Mouse (Mus musculus): ENCODE results near the gene Cel. TPM values are rescaled to one million over a fixed set of nuclear protein-coding genes. Genes with fewer than 3 reads are reported as not detected.
A peak's percentile ranks its signal among the peaks of the same experiment; 100 is the strongest.

Cel gene
- polyA plus RNA-seq, 2 experiments: 0.06 TPM; not detected in 1

DNA sequence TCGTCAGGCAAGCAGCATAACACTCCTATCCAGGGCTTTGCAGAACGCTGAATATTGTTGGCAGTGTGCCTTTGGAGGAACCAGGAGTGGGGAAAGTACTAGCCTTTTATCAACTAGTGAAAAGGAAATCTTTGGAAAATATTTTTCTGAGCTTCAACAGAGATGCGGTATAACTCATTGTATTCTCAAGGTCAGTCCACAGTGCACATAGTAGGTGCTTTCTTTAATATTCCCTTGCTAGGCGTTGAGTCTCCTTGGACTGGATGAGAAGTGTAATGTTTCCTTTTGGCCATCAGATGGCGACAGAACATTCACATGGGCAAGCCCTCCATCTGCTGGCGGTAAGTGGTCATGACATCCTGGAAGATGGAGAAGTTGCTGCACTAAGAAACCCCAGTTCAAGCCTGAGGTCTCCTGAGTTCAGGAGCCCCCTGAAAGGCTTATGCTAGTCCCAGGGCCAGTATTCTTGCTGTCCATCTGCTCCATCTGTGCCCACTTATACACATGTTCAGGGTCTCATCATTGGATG lies 21.9 kb upstream of the Cel start:
- no peaks in the 10 kb centered on the region for H3K27me3 ChIP-seq (ENCODE audit: control insufficient read depth, insufficient read depth, low read length)
- peaks cover 8% of the 10 kb centered on the region; the same call in 1 of the 2 replicates for H3K36me3 ChIP-seq (ENCODE audit: control insufficient read depth, insufficient read depth, low read length)
- DNase-seq (ENCODE audit: low spot score): peak; percentile 72
- no peak overlapping the region for H3K4me2 ChIP-seq (replicated peaks; ENCODE audit: low read depth, low read length, severe bottlenecking)
- ATAC-seq (ENCODE audit: low FRiP score, low read depth): no peak
- no peaks in the 10 kb centered on the region for H3K9me3 ChIP-seq (ENCODE audit: control insufficient read depth, low read length)
- H3K27ac ChIP-seq (replicated peaks; ENCODE audit: low read depth, low read length): no peak overlapping the region
- WGBS: 20% methylated on average over 6 of the region's 6 CpGs
- H3K4me3 ChIP-seq (replicated peaks; ENCODE audit: low read length): no peak overlapping the region
- H3K9ac ChIP-seq (ENCODE audit: low read depth, low read length, severe bottlenecking): no peak overlapping the region
- peak; percentile 61; the same call in 1 of the 2 replicates for TF ChIP-seq POLR2A (IDR thresholded peaks at IDR 0.05; ENCODE audit: borderline replicate concordance, extremely low read depth, insufficient read depth, insufficient read length)
- H3K4me1 ChIP-seq (ENCODE audit: control insufficient read depth, insufficient read depth, low read length): peaks cover 7% of the 10 kb centered on the region; the same call in 1 of the 2 replicates

DNA sequence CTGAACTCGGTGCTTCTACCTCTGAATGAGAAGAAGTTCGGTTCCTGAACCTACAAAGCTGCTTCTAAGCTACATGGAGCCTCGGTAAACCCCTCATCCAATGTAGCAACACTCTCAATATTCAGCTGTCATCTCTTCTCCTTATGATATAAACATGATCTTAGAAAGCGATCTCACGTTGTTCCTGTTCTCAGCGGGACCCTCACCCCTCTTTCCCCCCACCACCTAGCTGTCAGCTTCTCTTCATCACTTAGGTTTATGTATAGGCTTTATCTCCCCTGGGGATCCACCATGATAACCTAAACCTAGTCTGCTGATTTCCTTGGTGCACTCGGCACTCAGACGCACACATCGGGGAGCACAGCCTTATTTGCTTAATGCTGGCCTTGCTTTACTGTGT lies 20.4 kb upstream of the Cel start, which contains the start of gene Gtf3c5:
TSS of gene Gtf3c5 (minus strand) at position 101 of the 400 bp plus-strand sequence.
- ATAC-seq (ENCODE audit: low FRiP score, low read depth): no peak
- Histone ChIP-seq H3K27me3 (ENCODE audit: control insufficient read depth, insufficient read depth, low read length) (no peaks in the 10 kb centered on the region), H3K27ac (replicated peaks; ENCODE audit: low read depth, low read length) (peak within 1 kb of the TSS; percentile 90), H3K4me1 (ENCODE audit: control insufficient read depth, insufficient read depth, low read length) (peaks cover 7% of the 10 kb centered on the region; the same call in 1 of the 2 replicates), H3K4me2 (replicated peaks; ENCODE audit: low read depth, low read length, severe bottlenecking) (peak within 1 kb of the TSS; percentile 57), H3K4me3 (replicated peaks; ENCODE audit: low read length) (peak within 1 kb of the TSS; percentile 69), H3K9me3 (ENCODE audit: control insufficient read depth, low read length) (no peaks in the 10 kb centered on the region), H3K36me3 (ENCODE audit: control insufficient read depth, insufficient read depth, low read length) (peaks cover 18% of the 10 kb centered on the region), H3K9ac (ENCODE audit: low read depth, low read length, severe bottlenecking) (peak within 1 kb of the TSS; percentile 76)
- no peak for TF ChIP-seq POLR2A (IDR thresholded peaks at IDR 0.05; ENCODE audit: borderline replicate concordance, extremely low read depth, insufficient read depth, insufficient read length)
- no peak for DNase-seq (ENCODE audit: low spot score)
- 73% methylated on average over 9 of the region's 9 CpGs for WGBS

DNA sequence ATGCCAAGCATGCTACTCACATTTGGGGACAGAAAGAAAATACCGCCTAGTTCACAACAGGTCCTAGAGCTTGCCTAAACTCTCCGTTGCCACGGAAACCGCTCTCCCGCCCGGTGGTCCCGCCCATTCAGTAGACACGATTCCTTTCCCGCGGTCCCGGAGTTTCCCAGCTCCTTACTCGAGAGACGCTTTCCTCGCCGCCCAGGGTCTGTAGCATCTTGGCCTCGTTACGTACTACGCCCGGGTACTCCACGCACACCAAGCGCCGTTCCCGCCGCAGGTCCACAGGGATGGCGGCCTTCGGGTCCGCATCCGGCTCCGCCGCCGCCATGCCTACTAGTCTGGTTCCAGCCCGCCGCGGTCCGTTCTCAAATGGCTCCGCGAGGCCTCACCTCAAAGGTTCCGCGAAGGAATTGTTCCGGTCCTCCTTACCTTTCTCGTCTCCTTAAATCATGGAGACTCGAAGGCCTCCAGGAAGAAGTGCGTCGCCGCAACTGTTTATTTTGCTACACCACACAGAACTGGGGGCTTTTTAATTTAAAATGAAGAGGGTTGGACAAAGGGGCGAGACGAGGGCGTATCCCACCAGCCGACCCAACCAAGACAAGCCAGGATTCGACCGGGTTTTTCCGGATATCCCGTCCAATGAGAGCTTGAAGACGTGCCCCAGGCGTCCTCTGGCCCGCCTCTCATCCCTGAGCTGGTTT lies 19.6 kb upstream of the Cel start:
- TF ChIP-seq POLR2A (IDR thresholded peaks at IDR 0.05; ENCODE audit: borderline replicate concordance, extremely low read depth, insufficient read depth, insufficient read length): no peak
- peak overlapping the region; percentile 57 for H3K4me2 ChIP-seq (replicated peaks; ENCODE audit: low read depth, low read length, severe bottlenecking)
- peak overlapping the region; percentile 76 for H3K9ac ChIP-seq (ENCODE audit: low read depth, low read length, severe bottlenecking)
- WGBS: 0% methylated on average over 55 of the region's 56 CpGs
- no peaks in the 10 kb centered on the region for H3K27me3 ChIP-seq (ENCODE audit: control insufficient read depth, insufficient read depth, low read length)
- H3K27ac ChIP-seq (replicated peaks; ENCODE audit: low read depth, low read length): peak overlapping the region; percentile 90
- H3K4me1 ChIP-seq (ENCODE audit: control insufficient read depth, insufficient read depth, low read length): peaks cover 7% of the 10 kb centered on the region; the same call in 1 of the 2 replicates
- peak; percentile 94 for ATAC-seq (ENCODE audit: low FRiP score, low read depth)
- H3K4me3 ChIP-seq (replicated peaks; ENCODE audit: low read length): peak overlapping the region; percentile 69
- peak; percentile 95 for DNase-seq (ENCODE audit: low spot score)
- no peaks in the 10 kb centered on the region for H3K9me3 ChIP-seq (ENCODE audit: control insufficient read depth, low read length)
- peaks cover 27% of the 10 kb centered on the region for H3K36me3 ChIP-seq (ENCODE audit: control insufficient read depth, insufficient read depth, low read length)

DNA sequence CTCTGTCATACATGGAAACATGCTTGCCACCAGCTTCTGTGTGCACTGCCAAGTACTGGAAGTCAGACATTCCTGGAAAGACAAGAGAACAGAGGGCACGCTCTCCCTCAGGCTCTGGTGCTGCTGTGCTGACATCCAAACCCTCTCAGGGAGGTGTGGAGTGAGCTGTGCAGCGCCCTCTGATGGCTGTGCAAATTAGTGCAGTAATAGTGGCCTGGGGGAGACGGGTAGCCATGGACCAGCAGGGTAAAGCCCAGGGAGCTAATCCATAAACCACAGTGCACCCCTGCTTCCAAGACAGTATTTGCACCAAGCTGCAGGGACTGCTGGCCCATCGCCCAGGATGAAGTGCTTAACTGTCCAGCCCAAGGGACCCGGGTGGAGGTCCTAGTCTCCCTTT lies 14.8 kb upstream of the Cel start:
- H3K4me2 ChIP-seq (replicated peaks; ENCODE audit: low read depth, low read length, severe bottlenecking): no peak overlapping the region
- no peak for ATAC-seq (ENCODE audit: low FRiP score, low read depth)
- H3K36me3 ChIP-seq (ENCODE audit: control insufficient read depth, insufficient read depth, low read length): peaks cover 66% of the 10 kb centered on the region
- no peaks in the 10 kb centered on the region for H3K27me3 ChIP-seq (ENCODE audit: control insufficient read depth, insufficient read depth, low read length)
- H3K4me3 ChIP-seq (replicated peaks; ENCODE audit: low read length): no peak overlapping the region
- no peak overlapping the region for H3K9ac ChIP-seq (ENCODE audit: low read depth, low read length, severe bottlenecking)
- H3K4me1 ChIP-seq (ENCODE audit: control insufficient read depth, insufficient read depth, low read length): peaks cover 7% of the 10 kb centered on the region; the same call in 1 of the 2 replicates
- DNase-seq (ENCODE audit: low spot score): no peak
- H3K9me3 ChIP-seq (ENCODE audit: control insufficient read depth, low read length): no peaks in the 10 kb centered on the region
- 72% methylated on average over 5 of the region's 5 CpGs for WGBS
- TF ChIP-seq POLR2A (IDR thresholded peaks at IDR 0.05; ENCODE audit: borderline replicate concordance, extremely low read depth, insufficient read depth, insufficient read length): no peak
- H3K27ac ChIP-seq (replicated peaks; ENCODE audit: low read depth, low read length): no peak overlapping the region

DNA sequence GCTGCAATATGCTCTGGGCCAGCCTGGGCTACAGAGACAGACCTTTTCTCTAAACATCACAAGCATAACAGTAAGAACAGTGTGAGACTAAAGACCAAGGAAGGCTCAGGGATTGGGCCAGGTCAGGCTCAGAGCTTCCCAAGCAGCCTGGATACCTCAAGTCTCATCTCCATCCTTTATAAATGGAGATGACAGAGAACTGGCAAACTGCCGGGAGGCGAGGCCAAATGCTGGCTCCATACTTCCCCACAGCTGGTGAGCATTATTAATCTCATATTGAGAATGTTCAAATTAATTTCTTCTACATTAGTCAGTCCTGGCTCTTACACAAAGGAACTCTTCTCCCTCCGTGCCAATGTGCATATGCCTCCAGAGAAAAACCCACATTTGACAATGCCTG lies 13.6 kb upstream of the Cel start:
- TF ChIP-seq POLR2A (IDR thresholded peaks at IDR 0.05; ENCODE audit: borderline replicate concordance, extremely low read depth, insufficient read depth, insufficient read length): no peak
- 92% methylated on average over 3 of the region's 3 CpGs for WGBS

More for the DNA sequence above, 13.6 kb upstream of the Cel start:
- Histone ChIP-seq H3K9me3 (ENCODE audit: control insufficient read depth, low read length) (no peaks in the 10 kb centered on the region), H3K27me3 (ENCODE audit: control insufficient read depth, insufficient read depth, low read length) (no peaks in the 10 kb centered on the region), H3K36me3 (ENCODE audit: control insufficient read depth, insufficient read depth, low read length) (peaks cover 78% of the 10 kb centered on the region), H3K4me1 (ENCODE audit: control insufficient read depth, insufficient read depth, low read length) (peaks cover 3% of the 10 kb centered on the region; the same call in 1 of the 2 replicates), H3K4me2 (replicated peaks; ENCODE audit: low read depth, low read length, severe bottlenecking) (no peak overlapping the region), H3K9ac (ENCODE audit: low read depth, low read length, severe bottlenecking) (no peak overlapping the region), H3K4me3 (replicated peaks; ENCODE audit: low read length) (no peak overlapping the region), H3K27ac (replicated peaks; ENCODE audit: low read depth, low read length) (no peak overlapping the region)
- no peak for ATAC-seq (ENCODE audit: low FRiP score, low read depth)
- peak; percentile 23 for DNase-seq (ENCODE audit: low spot score)

Measured in limb, embryonic 14.5 days (tissue).